Mouse (Mus musculus): ENCODE results near the gene Zfp786. TPM values are rescaled to one million over a fixed set of nuclear protein-coding genes. Genes with fewer than 3 reads are reported as not detected.

The Zfp786 gene
- polyA plus RNA-seq, 1 experiment from 2014 or later, result 1.7 TPM

DNA sequence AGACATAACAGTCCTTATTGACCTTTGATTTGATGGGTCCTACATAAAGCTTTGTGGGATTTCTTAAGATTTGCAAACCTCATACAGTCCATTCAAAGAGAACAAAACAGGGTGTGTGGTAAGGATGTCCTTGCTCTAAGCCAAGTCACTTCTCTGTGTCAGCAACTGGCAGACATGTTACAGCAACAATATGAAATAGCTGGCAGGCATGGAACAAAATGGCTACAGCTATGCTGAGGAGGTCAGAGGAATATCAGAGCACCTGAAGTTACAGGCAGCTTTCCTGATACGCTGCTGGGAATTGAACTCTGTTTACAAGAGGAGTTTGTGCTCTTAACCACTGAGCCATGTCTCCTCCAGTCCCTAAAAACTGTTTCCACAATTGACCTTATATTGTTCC lies 1.6 kb upstream of the Zfp786 start:
- WGBS, result 83% methylated on average over 1 of the region's 1 CpGs
- Histone ChIP-seq H3K27me3 (ENCODE audit: control insufficient read depth, insufficient read depth, low read length) (no peaks in the 10 kb centered on the region), H3K36me3 (ENCODE audit: control insufficient read depth, insufficient read depth) (no peaks in the 10 kb centered on the region), H3K4me3 (ENCODE audit: low read length) (no peak overlapping the region), H3K27ac (ENCODE audit: low read length) (no peak overlapping the region), H3K9me3 (replicated peaks; ENCODE audit: control insufficient read depth, low read length) (no peaks in the 10 kb centered on the region), H3K4me2 (ENCODE audit: low read depth, low read length) (no peak overlapping the region), H3K4me1 (ENCODE audit: control insufficient read depth, insufficient read depth, low read length) (peaks cover 9% of the 10 kb centered on the region), H3K9ac (ENCODE audit: low read length) (no peak overlapping the region)
- no peak for ATAC-seq (replicated peaks; ENCODE audit: extremely low read depth, insufficient read depth, low FRiP score)

DNA sequence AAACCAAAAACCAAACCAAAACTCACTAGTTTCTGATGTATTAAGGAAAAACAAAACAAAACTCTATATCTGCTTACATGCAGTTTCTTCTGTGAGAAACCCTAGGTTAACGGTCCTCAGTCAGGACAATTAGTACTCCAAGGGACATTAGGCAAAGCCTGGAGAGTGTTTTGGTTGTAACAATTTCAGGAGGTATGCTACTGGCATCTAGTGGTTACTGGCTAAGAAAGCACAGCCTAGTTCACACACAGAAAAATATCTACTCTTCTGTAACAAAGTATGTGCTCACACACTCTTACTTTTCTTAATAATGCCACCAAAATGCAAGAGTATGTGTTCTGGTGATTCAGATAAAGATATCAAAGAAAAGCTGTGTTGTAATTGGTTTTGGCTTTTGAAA lies 1.7 kb downstream of the Zfp786 start:
- Histone ChIP-seq H3K9ac (ENCODE audit: low read length) (no peak overlapping the region), H3K4me3 (ENCODE audit: low read length) (no peak overlapping the region), H3K36me3 (ENCODE audit: control insufficient read depth, insufficient read depth) (no peaks in the 10 kb centered on the region), H3K4me1 (ENCODE audit: control insufficient read depth, insufficient read depth, low read length) (peaks cover 4% of the 10 kb centered on the region; the same call in 1 of the 2 replicates), H3K27me3 (ENCODE audit: control insufficient read depth, insufficient read depth, low read length) (no peaks in the 10 kb centered on the region), H3K4me2 (ENCODE audit: low read depth, low read length) (no peak overlapping the region), H3K9me3 (replicated peaks; ENCODE audit: control insufficient read depth, low read length) (no peaks in the 10 kb centered on the region), H3K27ac (ENCODE audit: low read length) (no peak overlapping the region)
- WGBS, result 33% methylated on average over 1 of the region's 1 CpGs
- no peak for ATAC-seq (replicated peaks; ENCODE audit: extremely low read depth, insufficient read depth, low FRiP score)

- ATAC-seq (replicated peaks; ENCODE audit: extremely low read depth, insufficient read depth, low FRiP score), result no peak
- H3K36me3 ChIP-seq (ENCODE audit: control insufficient read depth, insufficient read depth), result no peaks in the 10 kb centered on the region
- H3K9ac ChIP-seq (ENCODE audit: low read length), result no peak overlapping the region
- no peak overlapping the region for H3K27ac ChIP-seq (ENCODE audit: low read length)
- 87% methylated on average over 4 of the region's 4 CpGs for WGBS
- H3K4me3 ChIP-seq (ENCODE audit: low read length), result no peak overlapping the region
- H3K4me2 ChIP-seq (ENCODE audit: low read depth, low read length), result no peak overlapping the region
- H3K27me3 ChIP-seq (ENCODE audit: control insufficient read depth, insufficient read depth, low read length), result no peaks in the 10 kb centered on the region
- H3K9me3 ChIP-seq (replicated peaks; ENCODE audit: control insufficient read depth, low read length), result no peaks in the 10 kb centered on the region
- H3K4me1 ChIP-seq (ENCODE audit: control insufficient read depth, insufficient read depth, low read length), result peaks cover 4% of the 10 kb centered on the region; the same call in 1 of the 2 replicates
Observed at GRCm38 (mm10) chr6:47827462-47827861, 3.2 kb downstream of the Zfp786 start.

GRCm38 (mm10) chr6:47824241-47824640 lies 6.4 kb downstream of the Zfp786 start:
- ATAC-seq (replicated peaks; ENCODE audit: extremely low read depth, insufficient read depth, low FRiP score), result no peak
- H3K4me3 ChIP-seq (ENCODE audit: low read length), result no peak overlapping the region
- H3K4me1 ChIP-seq (ENCODE audit: control insufficient read depth, insufficient read depth, low read length), result no peaks in the 10 kb centered on the region
- 58% methylated on average over 2 of the region's 2 CpGs for WGBS
- H3K9ac ChIP-seq (ENCODE audit: low read length), result no peak overlapping the region
- no peaks in the 10 kb centered on the region for H3K36me3 ChIP-seq (ENCODE audit: control insufficient read depth, insufficient read depth)
- H3K27me3 ChIP-seq (ENCODE audit: control insufficient read depth, insufficient read depth, low read length), result no peaks in the 10 kb centered on the region
- no peaks in the 10 kb centered on the region for H3K9me3 ChIP-seq (replicated peaks; ENCODE audit: control insufficient read depth, low read length)
- no peak overlapping the region for H3K4me2 ChIP-seq (ENCODE audit: low read depth, low read length)
- H3K27ac ChIP-seq (ENCODE audit: low read length), result no peak overlapping the region

DNA sequence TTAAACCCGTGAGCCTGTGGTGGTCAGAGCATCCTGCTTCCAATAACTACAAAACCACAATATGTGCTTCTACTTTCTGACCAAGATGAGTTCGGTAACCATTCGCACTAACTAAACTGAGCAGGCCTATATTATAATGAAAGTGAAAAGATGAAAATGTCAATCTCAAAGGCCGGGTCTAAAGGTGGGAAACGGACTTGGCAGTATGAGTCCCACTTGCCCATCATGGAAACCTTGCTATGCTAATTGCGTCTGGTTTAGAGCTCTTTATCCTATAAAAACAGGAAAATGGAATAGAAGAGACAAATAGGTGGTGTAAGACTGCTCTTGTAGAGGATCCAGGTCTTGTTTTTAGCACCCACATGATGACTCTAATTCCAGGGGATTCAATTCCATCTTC lies 8.9 kb downstream of the Zfp786 start:
- Histone ChIP-seq H3K4me3 (ENCODE audit: low read length) (no peak overlapping the region), H3K9me3 (replicated peaks; ENCODE audit: control insufficient read depth, low read length) (no peaks in the 10 kb centered on the region), H3K27me3 (ENCODE audit: control insufficient read depth, insufficient read depth, low read length) (no peaks in the 10 kb centered on the region), H3K4me1 (ENCODE audit: control insufficient read depth, insufficient read depth, low read length) (no peaks in the 10 kb centered on the region), H3K27ac (ENCODE audit: low read length) (no peak overlapping the region), H3K4me2 (ENCODE audit: low read depth, low read length) (no peak overlapping the region), H3K9ac (ENCODE audit: low read length) (no peak overlapping the region), H3K36me3 (ENCODE audit: control insufficient read depth, insufficient read depth) (no peaks in the 10 kb centered on the region)
- WGBS, result 90% methylated on average over 6 of the region's 6 CpGs
- no peak for ATAC-seq (replicated peaks; ENCODE audit: extremely low read depth, insufficient read depth, low FRiP score)

- Histone ChIP-seq H3K9me3 (replicated peaks; ENCODE audit: control insufficient read depth, low read length) (no peaks in the 10 kb centered on the region), H3K9ac (ENCODE audit: low read length) (no peak overlapping the region), H3K36me3 (ENCODE audit: control insufficient read depth, insufficient read depth) (no peaks in the 10 kb centered on the region), H3K4me3 (ENCODE audit: low read length) (no peak overlapping the region), H3K27me3 (ENCODE audit: control insufficient read depth, insufficient read depth, low read length) (no peaks in the 10 kb centered on the region), H3K27ac (ENCODE audit: low read length) (no peak overlapping the region), H3K4me2 (ENCODE audit: low read depth, low read length) (no peak overlapping the region), H3K4me1 (ENCODE audit: control insufficient read depth, insufficient read depth, low read length) (no peaks in the 10 kb centered on the region)
- 83% methylated on average over 5 of the region's 5 CpGs for WGBS
- no peak for ATAC-seq (replicated peaks; ENCODE audit: extremely low read depth, insufficient read depth, low FRiP score)
Observed at GRCm38 (mm10) chr6:47821236-47821635, 9.4 kb downstream of the Zfp786 start.

GRCm38 (mm10) chr6:47819626-47820325 lies 10.9 kb downstream of the Zfp786 start:
- no peaks in the 10 kb centered on the region for H3K27me3 ChIP-seq (ENCODE audit: control insufficient read depth, insufficient read depth, low read length)
- 90% methylated on average over 23 of the region's 23 CpGs for WGBS
- no peak overlapping the region for H3K4me2 ChIP-seq (ENCODE audit: low read depth, low read length)
- H3K4me1 ChIP-seq (ENCODE audit: control insufficient read depth, insufficient read depth, low read length), result no peaks in the 10 kb centered on the region
- no peak overlapping the region for H3K4me3 ChIP-seq (ENCODE audit: low read length)
- no peak overlapping the region for H3K27ac ChIP-seq (ENCODE audit: low read length)
- H3K9me3 ChIP-seq (replicated peaks; ENCODE audit: control insufficient read depth, low read length), result no peaks in the 10 kb centered on the region
- no peaks in the 10 kb centered on the region for H3K36me3 ChIP-seq (ENCODE audit: control insufficient read depth, insufficient read depth)
- no peak overlapping the region for H3K9ac ChIP-seq (ENCODE audit: low read length)
- ATAC-seq (replicated peaks; ENCODE audit: extremely low read depth, insufficient read depth, low FRiP score), result no peak

- Histone ChIP-seq H3K36me3 (ENCODE audit: control insufficient read depth, insufficient read depth) (no peaks in the 10 kb centered on the region), H3K4me1 (ENCODE audit: control insufficient read depth, insufficient read depth, low read length) (peaks cover 4% of the 10 kb centered on the region; the same call in 1 of the 2 replicates), H3K9me3 (replicated peaks; ENCODE audit: control insufficient read depth, low read length) (no peaks in the 10 kb centered on the region), H3K4me3 (ENCODE audit: low read length) (no peak overlapping the region), H3K27me3 (ENCODE audit: control insufficient read depth, insufficient read depth, low read length) (no peaks in the 10 kb centered on the region), H3K27ac (ENCODE audit: low read length) (no peak overlapping the region), H3K9ac (ENCODE audit: low read length) (no peak overlapping the region), H3K4me2 (ENCODE audit: low read depth, low read length) (no peak overlapping the region)
- no peak for ATAC-seq (replicated peaks; ENCODE audit: extremely low read depth, insufficient read depth, low FRiP score)
- 88% methylated on average over 8 of the region's 8 CpGs for WGBS
Observed at GRCm38 (mm10) chr6:47818721-47819120, 11.9 kb downstream of the Zfp786 start.

GRCm38 (mm10) chr6:47816151-47816550 lies 14.5 kb downstream of the Zfp786 start:
- no peak overlapping the region for H3K9ac ChIP-seq (ENCODE audit: low read length)
- no peaks in the 10 kb centered on the region for H3K36me3 ChIP-seq (ENCODE audit: control insufficient read depth, insufficient read depth)
- 86% methylated on average over 1 of the region's 1 CpGs for WGBS
- peaks cover 13% of the 10 kb centered on the region for H3K4me1 ChIP-seq (ENCODE audit: control insufficient read depth, insufficient read depth, low read length)
- H3K27me3 ChIP-seq (ENCODE audit: control insufficient read depth, insufficient read depth, low read length), result no peaks in the 10 kb centered on the region
- ATAC-seq (replicated peaks; ENCODE audit: extremely low read depth, insufficient read depth, low FRiP score), result no peak
- no peaks in the 10 kb centered on the region for H3K9me3 ChIP-seq (replicated peaks; ENCODE audit: control insufficient read depth, low read length)
- H3K27ac ChIP-seq (ENCODE audit: low read length), result no peak overlapping the region
- no peak overlapping the region for H3K4me3 ChIP-seq (ENCODE audit: low read length)
- no peak overlapping the region for H3K4me2 ChIP-seq (ENCODE audit: low read depth, low read length)

Data from heart, embryonic 16.5 days (tissue).